In the genomic region with DNA sequence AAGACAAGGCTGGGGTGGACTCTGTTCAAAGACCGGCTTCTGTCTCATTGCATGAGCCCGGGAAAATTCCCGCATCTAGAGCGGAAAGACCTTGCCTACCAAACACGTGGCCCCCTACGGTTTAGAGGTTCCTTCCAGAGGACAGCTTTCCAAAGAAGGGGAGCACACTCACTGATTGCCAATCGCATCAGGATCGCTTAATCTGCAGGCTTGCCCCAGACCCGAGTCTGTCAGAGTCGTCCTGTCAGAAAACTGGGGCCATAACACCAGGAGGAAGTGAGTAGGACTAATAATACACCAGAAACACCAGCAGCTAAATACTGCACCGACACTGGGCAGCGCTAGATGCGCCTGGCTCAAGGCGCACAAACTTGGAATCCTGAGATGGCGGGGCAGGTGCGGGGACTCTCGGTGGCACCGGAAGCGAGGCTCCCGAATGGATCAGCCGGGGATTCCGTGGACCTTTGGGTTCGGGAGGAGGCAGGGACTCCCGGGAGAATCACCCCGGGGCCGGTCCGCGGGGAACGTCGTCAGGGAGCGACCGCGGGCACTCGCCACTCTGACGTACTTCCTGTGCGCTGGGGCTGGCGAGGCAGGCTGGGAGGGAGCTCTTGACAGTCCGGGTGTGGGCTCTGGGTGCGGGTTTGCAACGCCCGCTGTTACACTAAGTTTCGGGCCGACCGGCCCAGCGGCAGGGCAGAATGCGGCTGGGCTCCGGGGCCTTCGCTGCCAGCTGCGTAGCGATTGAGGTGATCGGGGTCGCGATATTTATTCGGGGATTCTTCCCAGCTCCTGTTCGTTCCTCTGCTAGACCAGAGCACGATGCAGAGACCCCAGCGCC, we compare ENCODE assay signal across 1 mouse cellular context.
TF ChIP-seq lines count a peak whose summit lies in the region.

A gene (plus strand): TSS at position 386 of the 841 bp plus-strand sequence.

TF ChIP-seq in CH12.LX, 34 proteins besides CTCF, POLR2A, EP300 and RAD21 (continued from another document):
- TF ChIP-seq CHD1 (IDR thresholded peaks at IDR 0.05; ENCODE audit: low read depth, low read length) (no peak), BHLHE40 (IDR thresholded peaks at IDR 0.05; ENCODE audit: low read depth, low read length) (peak; percentile 12; the same call in 1 of the 2 replicates), USF1 (IDR thresholded peaks at IDR 0.05; ENCODE audit: low read depth, low read length) (no peak), ZC3H11A (IDR thresholded peaks at IDR 0.05; ENCODE audit: low read depth, low read length) (no peak), JUN (IDR thresholded peaks at IDR 0.05; ENCODE audit: insufficient read depth, low read depth, low read length) (no peak), USF2 (conservative IDR thresholded peaks at IDR 0.05; ENCODE audit: low read depth, low read length) (no peak), SMC3 (IDR thresholded peaks at IDR 0.05; ENCODE audit: low read depth, low read length) (no peak), NRF1 (IDR thresholded peaks at IDR 0.05; ENCODE audit: low read depth, low read length) (no peak; the same call in 1 of the 2 replicates), TBP (conservative IDR thresholded peaks at IDR 0.05; ENCODE audit: low read depth, low read length) (peak; percentile 78), IRF4 (IDR thresholded peaks at IDR 0.05; ENCODE audit: low read depth, low read length) (no peak; the same call in 1 of the 2 replicates), GABPA (IDR thresholded peaks at IDR 0.05; ENCODE audit: insufficient replicate concordance, low read depth, low read length) (peak; percentile 62; the same call in 1 of the 2 replicates), UBTF (IDR thresholded peaks at IDR 0.05; ENCODE audit: low read depth, low read length) (no peak), POLR2AphosphoS2 (IDR thresholded peaks at IDR 0.05; ENCODE audit: low read depth, low read length) (peak; percentile 69; the same call in 1 of the 2 replicates), MAFK (IDR thresholded peaks at IDR 0.05; ENCODE audit: insufficient replicate concordance, low read length) (no peak), ZNF384 (IDR thresholded peaks at IDR 0.05; ENCODE audit: low read depth, low read length) (no peak), PAX5 (IDR thresholded peaks at IDR 0.05; ENCODE audit: low read length) (no peak), CHD2 (IDR thresholded peaks at IDR 0.05; ENCODE audit: low read length) (no peak), MYC (IDR thresholded peaks at IDR 0.05; ENCODE audit: low read depth, low read length) (peak; percentile 96), E2F4 (IDR thresholded peaks at IDR 0.05; ENCODE audit: insufficient replicate concordance, low read depth, low read length) (0 out of 2 replicates have a peak, but pooled peaks have one; percentile 46), MXI1 (IDR thresholded peaks at IDR 0.05; ENCODE audit: low read depth, low read length) (peak; percentile 95), ELF1 (IDR thresholded peaks at IDR 0.05; ENCODE audit: low read depth, low read length) (peak; percentile 61), NELFE (IDR thresholded peaks at IDR 0.05; ENCODE audit: low read depth, low read length) (peak; percentile 91), JUND (conservative IDR thresholded peaks at IDR 0.05; ENCODE audit: low read depth, low read length) (no peak), MAX (IDR thresholded peaks at IDR 0.05; ENCODE audit: low read length) (peak; percentile 93), MEF2A (IDR thresholded peaks at IDR 0.05; ENCODE audit: borderline replicate concordance, low read depth, low read length) (peak; percentile 58; the same call in 1 of the 2 replicates), ZKSCAN1 (IDR thresholded peaks at IDR 0.05; ENCODE audit: borderline replicate concordance, low read depth, low read length) (no peak), ETS1 (conservative IDR thresholded peaks at IDR 0.05; ENCODE audit: low read depth, low read length) (peak; percentile 22; the same call in 1 of the 2 replicates), TCF12 (IDR thresholded peaks at IDR 0.05; ENCODE audit: low read depth, low read length) (peak; percentile 89), ZMIZ1 (IDR thresholded peaks at IDR 0.05; ENCODE audit: low read depth, low read length) (0 out of 2 replicates have a peak, but pooled peaks have one; percentile 65), HCFC1 (IDR thresholded peaks at IDR 0.05; ENCODE audit: low read depth, low read length) (peak; percentile 91), MAZ (IDR thresholded peaks at IDR 0.05; ENCODE audit: low read depth, low read length) (peak; percentile 59; the same call in 1 of the 2 replicates), KAT2A (IDR thresholded peaks at IDR 0.05; ENCODE audit: insufficient replicate concordance, low read length) (peak; percentile 84; the same call in 1 of the 2 replicates)
